Mouse (Mus musculus) kidney, adult 11 months (tissue): ENCODE measurements around the gene Dppa2.

Source experiments
- DNase-seq: peaks from one replicate; pipeline ENCODE4 v3.0.0; 2022

The Dppa2 gene

GRCm38 (mm10) chr16:48347246-48347645, 43.5 kb downstream of the Dppa2 start:
- no peak for DNase-seq

GRCm38 (mm10) chr16:48355716-48356115, 52.0 kb downstream of the Dppa2 start:
- DNase-seq: no peak

- no peak for DNase-seq
These were observed 52.7 kb downstream of the Dppa2 start for GRCm38 (mm10) chr16:48356417-48356816.

GRCm38 (mm10) chr16:48360887-48361286, 57.2 kb downstream of the Dppa2 start:
- DNase-seq: no peak

- no peak for DNase-seq
These were observed 63.1 kb downstream of the Dppa2 start for GRCm38 (mm10) chr16:48366801-48367200.

- no peak for DNase-seq
These were observed 64.4 kb downstream of the Dppa2 start for GRCm38 (mm10) chr16:48368096-48368495.
